Mouse (Mus musculus): ENCODE results near the gene Defa35. TPM values are rescaled to one million over a fixed set of nuclear protein-coding genes. Genes with fewer than 3 reads are reported as not detected.
"Not testable (repeated sequence)": the region's sequence is repeated elsewhere in the genome, so short reads cannot be mapped to it uniquely, and the experiment has no call there.

Gene Defa35
- polyA plus RNA-seq (2012; fragmentation: generic; extraction: Trizol) = not detected
- long read RNA-seq, experiment 1 = 0 reads
- long read RNA-seq, experiment 2 = 0 reads

DNA sequence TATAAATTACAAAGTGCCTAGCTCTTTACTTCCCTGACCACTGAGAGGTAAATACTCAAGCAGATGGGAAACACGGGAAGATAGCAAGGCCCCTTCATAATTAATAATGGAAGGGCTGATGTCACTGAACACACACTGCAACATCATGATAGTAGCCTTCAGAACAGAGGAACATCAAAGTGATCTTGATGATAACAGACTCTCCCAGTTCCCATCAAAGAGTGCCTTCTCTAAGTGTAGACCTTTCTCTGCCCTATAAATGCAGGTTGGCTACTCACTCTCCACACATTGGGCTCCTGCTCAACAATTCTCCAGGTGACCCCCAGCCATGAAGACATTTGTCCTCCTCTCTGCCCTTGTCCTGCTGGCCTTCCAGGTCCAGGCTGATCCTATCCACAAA lies at the start of gene Defa35:
TSS of gene Defa35 (plus strand) at position 301 of the 400 bp plus-strand sequence.
- H3ac ChIP-seq (ENCODE audit: control insufficient read depth, insufficient read length, low read depth); H3K27me3 ChIP-seq (ENCODE audit: control insufficient read depth, insufficient read depth, insufficient read length); H3K36me3 ChIP-seq (ENCODE audit: control insufficient read depth, insufficient read depth); H3K4me3 ChIP-seq (ENCODE audit: insufficient read depth, poor library complexity, severe bottlenecking); H3K79me2 ChIP-seq (ENCODE audit: control insufficient read depth, insufficient read depth); H3K79me3 ChIP-seq (ENCODE audit: low read depth): not testable (repeated sequence)

GRCm38 (mm10) chr8:21025245-21025644 lies 39.6 kb upstream of the Defa35 start, which contains the start of gene Defa21:
Gene Defa21, plus strand, starts transcription at chr8:21025545.
- H3K27me3 ChIP-seq (ENCODE audit: control insufficient read depth, insufficient read depth, insufficient read length); H3K4me3 ChIP-seq (ENCODE audit: insufficient read depth, poor library complexity, severe bottlenecking); H3K79me2 ChIP-seq (ENCODE audit: control insufficient read depth, insufficient read depth); H3ac ChIP-seq (ENCODE audit: control insufficient read depth, insufficient read length, low read depth); H3K36me3 ChIP-seq (ENCODE audit: control insufficient read depth, insufficient read depth); H3K79me3 ChIP-seq (ENCODE audit: low read depth): not testable (repeated sequence)

DNA sequence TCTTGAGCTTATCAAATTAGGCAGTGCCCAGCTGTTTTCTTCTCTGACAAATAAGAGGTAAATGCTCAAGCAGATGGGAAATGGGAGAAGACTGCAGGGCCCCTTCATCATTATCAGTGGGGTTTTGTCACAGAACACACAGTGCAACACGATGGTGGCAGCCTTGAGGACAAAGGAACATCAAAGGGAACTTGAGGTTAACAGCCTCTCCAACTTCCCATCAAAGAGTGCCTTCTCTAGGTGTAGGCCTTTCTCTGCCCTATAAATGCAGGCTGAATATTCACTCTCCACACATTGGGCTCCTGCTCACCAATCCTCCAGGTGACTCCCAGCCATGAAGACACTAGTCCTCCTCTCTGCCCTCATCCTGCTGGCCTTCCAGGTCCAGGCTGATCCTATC lies 10.1 kb upstream of the Defa35 start, which contains the start of gene Defa23:
TSS of gene Defa23 (plus strand) at position 301 of the 400 bp plus-strand sequence.
- not testable (repeated sequence) for H3K27me3 ChIP-seq (ENCODE audit: control insufficient read depth, insufficient read depth, insufficient read length); H3K79me2 ChIP-seq (ENCODE audit: control insufficient read depth, insufficient read depth); H3K4me3 ChIP-seq (ENCODE audit: insufficient read depth, poor library complexity, severe bottlenecking); H3ac ChIP-seq (ENCODE audit: control insufficient read depth, insufficient read length, low read depth); H3K36me3 ChIP-seq (ENCODE audit: control insufficient read depth, insufficient read depth); H3K79me3 ChIP-seq (ENCODE audit: low read depth)

- H3ac ChIP-seq (ENCODE audit: control insufficient read depth, insufficient read length, low read depth); H3K4me3 ChIP-seq (ENCODE audit: insufficient read depth, poor library complexity, severe bottlenecking); H3K79me3 ChIP-seq (ENCODE audit: low read depth); H3K36me3 ChIP-seq (ENCODE audit: control insufficient read depth, insufficient read depth); H3K79me2 ChIP-seq (ENCODE audit: control insufficient read depth, insufficient read depth); H3K27me3 ChIP-seq (ENCODE audit: control insufficient read depth, insufficient read depth, insufficient read length): not testable (repeated sequence)
Observed at GRCm38 (mm10) chr8:21084142-21084541, 19.3 kb downstream of the Defa35 start, which contains the start of gene Defa25. Gene Defa25, plus strand, starts transcription at chr8:21084442.

GRCm38 (mm10) chr8:21093106-21093505 lies 28.3 kb downstream of the Defa35 start:
- Histone ChIP-seq H3ac (ENCODE audit: control insufficient read depth, insufficient read length, low read depth) (no peak overlapping the region), H3K79me3 (ENCODE audit: low read depth) (no peaks in the 10 kb centered on the region), H3K36me3 (ENCODE audit: control insufficient read depth, insufficient read depth) (no peaks in the 10 kb centered on the region), H3K27me3 (ENCODE audit: control insufficient read depth, insufficient read depth, insufficient read length) (no peaks in the 10 kb centered on the region), H3K4me3 (ENCODE audit: insufficient read depth, poor library complexity, severe bottlenecking) (no peak overlapping the region), H3K79me2 (ENCODE audit: control insufficient read depth, insufficient read depth) (no peaks in the 10 kb centered on the region)
- no peak for TF ChIP-seq USF1 (IDR thresholded peaks at IDR 0.05; ENCODE audit: low read depth)
- TF ChIP-seq CTCF (IDR thresholded peaks at IDR 0.05; ENCODE audit: control insufficient read depth, insufficient read depth, insufficient read length) = no peak
- TF ChIP-seq FOSL1 (IDR thresholded peaks at IDR 0.05; ENCODE audit: insufficient read depth, low read length, poor library complexity, severe bottlenecking) = no peak
- TF ChIP-seq MAX (IDR thresholded peaks at IDR 0.05) = no peak
- TF ChIP-seq CEBPB (IDR thresholded peaks at IDR 0.05; ENCODE audit: low read depth) = no peak
- TF ChIP-seq MYOG (IDR thresholded peaks at IDR 0.05; ENCODE audit: control insufficient read depth, extremely low read depth, insufficient read length) = no peak
- TF ChIP-seq MYOD1 (IDR thresholded peaks at IDR 0.05; ENCODE audit: control insufficient read depth, insufficient read length, low read depth) = no peak

DNA sequence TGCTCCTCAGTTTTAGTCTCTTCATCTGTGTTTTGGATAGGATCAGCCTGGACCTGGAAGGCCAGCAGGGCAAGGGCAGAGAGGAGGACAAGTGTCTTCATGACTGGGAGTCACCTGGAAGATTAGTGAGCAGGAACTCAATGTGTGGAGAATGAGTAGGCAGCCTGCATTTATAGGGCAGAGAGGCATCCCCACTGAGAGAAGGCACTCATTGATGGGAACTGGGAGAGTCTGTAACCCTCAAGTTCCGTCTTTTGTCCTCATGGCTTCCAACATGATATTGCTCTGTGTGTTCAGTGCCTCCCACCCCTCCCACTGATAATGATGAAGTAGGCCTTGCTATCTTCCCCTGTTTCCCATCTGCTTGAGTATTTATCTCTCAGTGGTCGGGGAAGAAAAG lies 31.1 kb downstream of the Defa35 start, which contains the start of gene Gm14851:
TSS of gene Gm14851 (minus strand) at position 101 of the 400 bp plus-strand sequence.
- H3K36me3 ChIP-seq (ENCODE audit: control insufficient read depth, insufficient read depth); H3K79me2 ChIP-seq (ENCODE audit: control insufficient read depth, insufficient read depth); H3K4me3 ChIP-seq (ENCODE audit: insufficient read depth, poor library complexity, severe bottlenecking); H3K27me3 ChIP-seq (ENCODE audit: control insufficient read depth, insufficient read depth, insufficient read length); H3ac ChIP-seq (ENCODE audit: control insufficient read depth, insufficient read length, low read depth); H3K79me3 ChIP-seq (ENCODE audit: low read depth): not testable (repeated sequence)

Other genes starting within 250 kb of the Defa35 start
- not detected for gene Defb33, start 172.4 kb upstream of the Defa35 start, polyA plus RNA-seq (2012; fragmentation: generic; extraction: Trizol)
- gene Gm15056, start 162.4 kb upstream of the Defa35 start, polyA plus RNA-seq (2012; fragmentation: generic; extraction: Trizol) = not detected
- not detected for gene Gm6040, start 143.0 kb upstream of the Defa35 start, polyA plus RNA-seq (2012; fragmentation: generic; extraction: Trizol)
- not detected for gene AY761185, start 120.3 kb upstream of the Defa35 start, polyA plus RNA-seq (2012; fragmentation: generic; extraction: Trizol)
- not detected for gene Defa21, start 39.5 kb upstream of the Defa35 start, polyA plus RNA-seq (2012; fragmentation: generic; extraction: Trizol)
- gene Defa23, start 10.0 kb upstream of the Defa35 start, polyA plus RNA-seq (2012; fragmentation: generic; extraction: Trizol) = not detected
- gene Defa25, start 19.4 kb downstream of the Defa35 start, polyA plus RNA-seq (2012; fragmentation: generic; extraction: Trizol) = not detected
- gene Gm14851, start 31.0 kb downstream of the Defa35 start, polyA plus RNA-seq (2012; fragmentation: generic; extraction: Trizol) = not detected
- gene Defa30, start 69.6 kb downstream of the Defa35 start, polyA plus RNA-seq (2012; fragmentation: generic; extraction: Trizol) = not detected
- not detected for gene Defa22, start 97.2 kb downstream of the Defa35 start, polyA plus RNA-seq (2012; fragmentation: generic; extraction: Trizol)
- not detected for gene Defa31, start 126.6 kb downstream of the Defa35 start, polyA plus RNA-seq (2012; fragmentation: generic; extraction: Trizol)
- gene Gm15293, start 136.5 kb downstream of the Defa35 start, polyA plus RNA-seq (2012; fragmentation: generic; extraction: Trizol) = not detected
- not detected for gene Gm15292, start 184.7 kb downstream of the Defa35 start, polyA plus RNA-seq (2012; fragmentation: generic; extraction: Trizol)